Mouse (Mus musculus) kidney, embryonic 16.5 days (tissue): Measurements from ENCODE around the gene Dpp6. TPM values are rescaled to one million over a fixed set of nuclear protein-coding genes. Genes with fewer than 3 reads are reported as not detected.

Experiments
- ATAC-seq: fragments of 200-750 bp; cut with Nextera tagmentation; 2 replicates; pipeline ENCODE4 v1.8.0; 2017; ENCODE audit warnings: moderate TSS enrichment; ENCODE audit not compliant: low FRiP score, low TSS enrichment
- H3K27ac ChIP-seq: fragments of 300-500 bp; sonication (generic); 2 replicates; pipeline ENCODE4 v1.5.1; 2014; ENCODE audit warnings: low read length
- H3K27me3 ChIP-seq: fragments of 300-500 bp; sonication (generic); 2 replicates; pipeline ENCODE4 v1.6.1; 2014; ENCODE audit warnings: low read length, control low read depth, mixed read lengths; ENCODE audit not compliant: insufficient read depth
- H3K36me3 ChIP-seq: fragments of 300-500 bp; sonication (generic); 2 replicates; pipeline ENCODE4 v1.6.1; 2014; ENCODE audit warnings: low read length, control low read depth, mixed read lengths; ENCODE audit not compliant: insufficient read depth
- H3K4me1 ChIP-seq: fragments of 300-500 bp; sonication (generic); 2 replicates; pipeline ENCODE4 v1.6.1; 2014; ENCODE audit warnings: low read length, control low read depth, mixed read lengths; ENCODE audit not compliant: insufficient read depth
- H3K4me2 ChIP-seq: fragments of 300-500 bp; sonication (generic); replicated peaks from 2 replicates; pipeline ENCODE4 v1.6.1; 2014; ENCODE audit warnings: low read depth, low read length
- H3K4me3 ChIP-seq: fragments of 300-500 bp; sonication (generic); 2 replicates; pipeline ENCODE4 v1.5.1; 2014; ENCODE audit warnings: mild to moderate bottlenecking, low read length
- H3K9ac ChIP-seq: fragments of 300-500 bp; sonication (generic); replicated peaks from 2 replicates; pipeline ENCODE4 v1.6.1; 2014; ENCODE audit warnings: low read length
- H3K9me3 ChIP-seq: fragments of 300-500 bp; sonication (generic); 2 replicates; pipeline ENCODE4 v1.6.1; 2016; ENCODE audit warnings: low read length, control low read depth
- WGBS: fragments of 180-500 bp; shearing (Covaris S2); extraction: QIAGEN DNeasy Blood & Tissue Kit; methylation state at CpG from one replicate; pipeline ENCODE4 v1.1.7; 2014; 5-methylcytosine and 5-hydroxymethylcytosine counted together
- polyA plus RNA-seq: library from polyadenylated mRNA; unstranded; fragments of >200 nt; fragmentation: Nextera tagmentation; extraction: Ambion mirVana; gene quantifications from 2 replicates; pipeline ENCODE4 v1.2.1, GENCODE M21; 2015

The Dpp6 gene
- polyA plus RNA-seq, 1 experiment from 2014 or later = 3.6 TPM

- Histone ChIP-seq H3K27ac (no peak overlapping the region), H3K4me3 (no peak overlapping the region), H3K36me3 (no peaks in the 10 kb centered on the region), H3K4me1 (no peaks in the 10 kb centered on the region), H3K27me3 (no peaks in the 10 kb centered on the region), H3K9me3 (no peaks in the 10 kb centered on the region), H3K4me2 (no peak overlapping the region), H3K9ac (no peak overlapping the region)
- no peak for ATAC-seq
- WGBS = 81% methylated on average over 5 of the region's 5 CpGs
Observed at GRCm38 (mm10) chr5:26941471-26941870, 124.5 kb downstream of the Dpp6 start.

- H3K36me3 ChIP-seq = no peaks in the 10 kb centered on the region
- no peak for ATAC-seq
- H3K4me1 ChIP-seq = no peaks in the 10 kb centered on the region
- H3K9me3 ChIP-seq = no peaks in the 10 kb centered on the region
- no peaks in the 10 kb centered on the region for H3K27me3 ChIP-seq
- no peak overlapping the region for H3K27ac ChIP-seq
- H3K9ac ChIP-seq = no peak overlapping the region
- H3K4me2 ChIP-seq = no peak overlapping the region
- H3K4me3 ChIP-seq = no peak overlapping the region
- WGBS = 67% methylated on average over 4 of the region's 4 CpGs
Observed at GRCm38 (mm10) chr5:26945169-26945920, 128.3 kb downstream of the Dpp6 start.

- no peaks in the 10 kb centered on the region for H3K9me3 ChIP-seq
- no peaks in the 10 kb centered on the region for H3K27me3 ChIP-seq
- no peak overlapping the region for H3K9ac ChIP-seq
- no peak for ATAC-seq
- no peak overlapping the region for H3K27ac ChIP-seq
- no peaks in the 10 kb centered on the region for H3K4me1 ChIP-seq
- whole genome bisulfite sequencing = 39% methylated on average over 6 of the region's 6 CpGs
- no peak overlapping the region for H3K4me2 ChIP-seq
- no peaks in the 10 kb centered on the region for H3K36me3 ChIP-seq
- H3K4me3 ChIP-seq = no peak overlapping the region
Observed at GRCm38 (mm10) chr5:26969941-26970590, 153.1 kb downstream of the Dpp6 start.

DNA sequence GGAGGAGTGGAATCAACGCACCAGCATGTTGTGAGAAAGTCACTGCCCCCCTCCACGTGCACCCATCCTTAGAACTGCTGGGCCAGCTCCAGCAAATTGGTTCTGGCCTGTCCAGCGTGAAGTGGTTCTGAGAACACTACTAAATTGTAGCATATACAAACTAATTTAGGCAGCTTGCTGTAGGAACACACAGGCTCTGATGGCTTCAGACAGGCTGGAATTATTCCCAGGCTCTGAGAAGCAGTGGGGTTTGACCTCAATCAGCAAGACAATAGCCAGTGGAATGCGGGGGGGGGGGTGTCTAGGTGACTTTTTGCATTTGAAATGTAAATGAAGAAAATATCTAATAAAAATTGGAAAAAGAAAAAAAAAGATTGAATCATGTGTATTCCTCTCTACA is 156.2 kb downstream of the Dpp6 start:
- Histone ChIP-seq H3K9me3 (no peaks in the 10 kb centered on the region), H3K27ac (no peak overlapping the region), H3K4me1 (no peaks in the 10 kb centered on the region), H3K4me2 (no peak overlapping the region), H3K9ac (no peak overlapping the region), H3K27me3 (no peaks in the 10 kb centered on the region), H3K36me3 (no peaks in the 10 kb centered on the region), H3K4me3 (no peak overlapping the region)
- ATAC-seq = no peak
- WGBS = 37% methylated on average over 4 of the region's 4 CpGs

- no peaks in the 10 kb centered on the region for H3K27me3 ChIP-seq
- WGBS = 75% methylated on average over 1 of the region's 1 CpGs
- no peak overlapping the region for H3K4me2 ChIP-seq
- no peak overlapping the region for H3K4me3 ChIP-seq
- no peaks in the 10 kb centered on the region for H3K36me3 ChIP-seq
- H3K9ac ChIP-seq = no peak overlapping the region
- H3K27ac ChIP-seq = no peak overlapping the region
- H3K9me3 ChIP-seq = no peaks in the 10 kb centered on the region
- H3K4me1 ChIP-seq = no peaks in the 10 kb centered on the region
- no peak for ATAC-seq
Observed at GRCm38 (mm10) chr5:26979348-26979747, 162.3 kb downstream of the Dpp6 start.

DNA sequence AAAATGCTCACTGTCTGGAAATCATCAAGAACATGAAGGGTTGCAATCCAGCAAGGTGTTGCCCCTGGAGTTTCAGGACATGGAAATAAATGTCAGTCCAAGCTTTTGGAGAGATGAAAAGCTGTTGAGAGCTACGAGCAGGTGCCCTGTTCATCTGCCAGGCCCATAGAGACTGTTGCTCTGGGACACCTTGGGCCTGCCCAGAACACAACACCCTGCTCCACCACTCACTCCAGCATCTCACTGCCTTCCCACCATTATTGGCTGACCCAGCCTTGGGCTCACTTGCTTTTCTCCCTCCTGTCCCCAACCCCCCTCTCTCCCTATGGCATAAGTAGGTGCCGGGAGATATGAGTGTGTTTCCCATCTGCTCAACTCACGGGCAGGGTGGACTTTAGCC is 162.8 kb downstream of the Dpp6 start:
- H3K36me3 ChIP-seq = no peaks in the 10 kb centered on the region
- 79% methylated on average over 3 of the region's 3 CpGs for WGBS
- no peaks in the 10 kb centered on the region for H3K9me3 ChIP-seq

GRCm38 (mm10) chr5:26985114-26985513 is 168.1 kb downstream of the Dpp6 start:
- 24% methylated on average over 1 of the region's 1 CpGs for WGBS
- Histone ChIP-seq H3K4me3 (no peak overlapping the region), H3K4me1 (no peaks in the 10 kb centered on the region), H3K27me3 (no peaks in the 10 kb centered on the region), H3K4me2 (no peak overlapping the region), H3K36me3 (no peaks in the 10 kb centered on the region), H3K9ac (no peak overlapping the region), H3K9me3 (no peaks in the 10 kb centered on the region), H3K27ac (no peak overlapping the region)
- no peak for ATAC-seq

More for the DNA sequence above, 162.8 kb downstream of the Dpp6 start:
- no peak for ATAC-seq
- Histone ChIP-seq H3K4me1 (no peaks in the 10 kb centered on the region), H3K4me2 (no peak overlapping the region), H3K4me3 (no peak overlapping the region), H3K9ac (no peak overlapping the region), H3K27ac (no peak overlapping the region), H3K27me3 (no peaks in the 10 kb centered on the region)

DNA sequence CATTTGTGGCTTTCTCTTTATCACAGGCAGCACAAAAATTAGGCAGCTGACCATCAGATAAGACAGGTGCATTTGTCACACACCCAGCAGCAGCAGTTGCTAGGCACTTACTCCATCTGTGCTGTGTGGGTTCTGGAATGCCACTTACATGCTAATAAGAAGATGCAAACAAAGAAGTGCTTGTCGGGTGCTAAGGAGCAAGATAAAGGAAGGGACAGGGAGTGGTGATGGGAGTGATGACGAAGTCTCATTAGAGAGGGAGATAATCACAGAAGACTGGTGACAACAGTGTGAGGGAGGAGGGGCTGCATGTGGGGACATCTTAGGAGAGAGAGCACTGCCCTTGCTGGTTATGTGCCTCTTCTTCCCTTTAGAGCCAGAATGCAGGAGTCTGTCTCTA is 174.6 kb downstream of the Dpp6 start:
- no peaks in the 10 kb centered on the region for H3K4me1 ChIP-seq
- H3K4me2 ChIP-seq = no peak overlapping the region
- no peak overlapping the region for H3K27ac ChIP-seq
- H3K27me3 ChIP-seq = no peaks in the 10 kb centered on the region
- no peaks in the 10 kb centered on the region for H3K9me3 ChIP-seq
- no peaks in the 10 kb centered on the region for H3K36me3 ChIP-seq
- 29% methylated on average over 2 of the region's 2 CpGs for WGBS
- no peak overlapping the region for H3K4me3 ChIP-seq
- ATAC-seq = no peak
- no peak overlapping the region for H3K9ac ChIP-seq

DNA sequence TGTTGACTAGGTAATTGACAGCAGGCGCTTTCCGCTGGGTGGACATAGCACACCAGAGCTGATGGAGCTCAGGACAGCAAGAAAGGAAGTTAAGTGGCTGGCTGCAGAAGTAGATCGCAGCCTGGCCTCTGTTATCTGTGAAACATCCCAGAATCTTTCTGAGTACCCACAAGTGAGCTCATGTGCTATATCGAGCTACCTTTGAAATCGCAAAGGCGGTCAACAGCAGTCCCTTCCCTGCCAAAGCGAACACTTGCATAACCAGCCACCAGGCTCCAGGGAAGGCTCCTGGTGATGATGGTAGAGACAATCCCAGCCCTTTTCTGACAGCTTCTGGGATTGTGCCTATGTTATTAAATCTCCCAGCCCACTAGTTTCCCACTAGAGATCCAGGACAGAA is 186.5 kb downstream of the Dpp6 start:
- no peaks in the 10 kb centered on the region for H3K9me3 ChIP-seq
- no peak overlapping the region for H3K4me3 ChIP-seq
- H3K36me3 ChIP-seq = no peaks in the 10 kb centered on the region
- H3K27ac ChIP-seq = no peak overlapping the region
- no peak overlapping the region for H3K9ac ChIP-seq
- no peak overlapping the region for H3K4me2 ChIP-seq
- no peaks in the 10 kb centered on the region for H3K27me3 ChIP-seq
- H3K4me1 ChIP-seq = no peaks in the 10 kb centered on the region
- no peak for ATAC-seq
- 96% methylated on average over 7 of the region's 7 CpGs for WGBS

GRCm38 (mm10) chr5:27009157-27009556 is 192.2 kb downstream of the Dpp6 start:
- no peak for ATAC-seq
- Histone ChIP-seq H3K27me3 (no peaks in the 10 kb centered on the region), H3K27ac (no peak overlapping the region), H3K9ac (no peak overlapping the region), H3K4me1 (no peaks in the 10 kb centered on the region), H3K4me2 (no peak overlapping the region), H3K4me3 (no peak overlapping the region), H3K36me3 (no peaks in the 10 kb centered on the region), H3K9me3 (no peaks in the 10 kb centered on the region)
